Mouse (Mus musculus): ENCODE results near the gene Fam120b.
A peak's percentile ranks its signal among the peaks of the same experiment; 100 is the strongest.
"Not testable (repeated sequence)": the region's sequence is repeated elsewhere in the genome, so short reads cannot be mapped to it uniquely, and the experiment has no call there.

Gene Fam120b

DNA sequence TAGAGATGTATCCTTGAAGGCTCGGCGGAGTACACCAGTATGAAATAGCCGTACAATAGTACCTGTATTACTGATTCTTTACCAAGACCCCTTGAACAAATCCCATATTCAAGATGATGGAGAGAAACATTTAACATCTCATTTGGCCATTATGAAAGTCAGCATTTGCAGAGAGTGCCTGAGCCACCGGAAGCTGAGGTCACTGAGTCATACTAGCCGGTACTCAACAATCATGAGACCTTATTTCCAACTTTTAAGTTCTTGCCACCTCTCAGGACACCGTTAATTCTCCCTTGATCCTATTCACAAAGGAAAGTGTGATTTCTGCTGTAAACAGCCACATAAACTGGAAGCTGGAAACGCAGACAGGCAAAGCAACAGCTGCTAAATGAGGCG, 44.1 kb downstream of the Fam120b start:
- DNase-seq = no peak

- no peak for DNase-seq
These were observed 44.6 kb downstream of the Fam120b start for GRCm38 (mm10) chr17:15440463-15441121.

DNA sequence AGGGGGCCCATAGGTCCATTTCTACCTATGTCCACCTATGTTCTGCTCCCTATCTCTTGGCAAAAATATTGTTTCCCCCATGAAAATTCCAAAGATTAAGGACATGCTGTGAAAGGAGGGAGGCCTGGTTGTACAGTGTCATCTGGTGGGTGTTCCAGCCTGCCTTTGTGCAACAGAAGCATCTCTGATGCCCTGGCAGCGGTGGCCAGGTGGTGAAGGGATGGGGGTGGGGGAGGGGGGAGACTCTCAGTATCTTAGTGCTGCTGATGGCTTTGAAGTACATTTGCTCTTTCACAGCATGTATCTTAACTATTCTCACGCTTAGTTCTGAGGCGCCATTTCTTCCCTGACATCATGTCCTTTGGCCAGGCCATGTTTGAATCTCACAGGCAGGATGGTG, 49.4 kb downstream of the Fam120b start:
- DNase-seq = no peak

- peak; percentile 14 to 29 for DNase-seq
These were observed 51.8 kb downstream of the Fam120b start for GRCm38 (mm10) chr17:15447831-15448230.

DNA sequence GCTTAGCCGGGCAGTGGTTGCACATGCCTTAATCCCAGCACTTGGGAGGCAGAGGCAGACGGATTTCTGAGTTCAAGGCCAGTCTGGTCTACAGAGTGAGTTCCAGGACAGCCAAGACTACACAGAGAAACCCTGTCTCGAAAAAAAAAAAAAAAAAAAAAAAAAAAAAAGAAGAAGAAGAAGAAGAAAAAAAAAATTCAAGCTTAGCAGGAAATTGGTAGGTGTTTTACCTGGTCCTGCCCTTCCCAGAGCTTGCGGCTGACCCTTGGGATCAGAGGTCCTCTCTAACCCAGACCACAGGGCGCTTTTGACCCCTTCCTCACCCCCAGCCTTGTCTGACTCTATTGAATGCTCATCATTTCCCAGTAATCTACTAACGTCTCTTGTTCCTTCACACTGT, 53.1 kb downstream of the Fam120b start:
- DNase-seq = not testable (repeated sequence)

- DNase-seq = no peak
These were observed 53.6 kb downstream of the Fam120b start for GRCm38 (mm10) chr17:15449606-15450005.

DNA sequence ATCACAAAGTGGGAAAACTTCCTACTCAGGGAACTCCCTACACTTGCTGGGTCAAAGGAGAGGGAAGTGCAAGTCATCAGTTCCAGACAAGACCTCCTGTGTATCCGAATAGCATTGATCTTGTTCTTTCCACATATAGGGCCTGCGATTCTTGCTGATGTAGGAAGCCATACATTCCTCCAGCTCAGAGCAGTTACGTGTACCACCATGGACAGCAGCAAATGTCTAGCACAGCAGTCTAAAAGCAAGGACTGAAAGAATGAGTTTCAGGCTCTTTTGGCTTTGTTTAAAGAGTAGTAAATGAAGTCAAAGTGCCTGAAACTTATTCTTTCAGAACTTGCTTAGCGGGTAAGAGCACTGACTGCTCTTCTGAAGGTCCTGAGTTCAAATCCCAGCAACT, 59.2 kb downstream of the Fam120b start:
- DNase-seq = no peak

DNA sequence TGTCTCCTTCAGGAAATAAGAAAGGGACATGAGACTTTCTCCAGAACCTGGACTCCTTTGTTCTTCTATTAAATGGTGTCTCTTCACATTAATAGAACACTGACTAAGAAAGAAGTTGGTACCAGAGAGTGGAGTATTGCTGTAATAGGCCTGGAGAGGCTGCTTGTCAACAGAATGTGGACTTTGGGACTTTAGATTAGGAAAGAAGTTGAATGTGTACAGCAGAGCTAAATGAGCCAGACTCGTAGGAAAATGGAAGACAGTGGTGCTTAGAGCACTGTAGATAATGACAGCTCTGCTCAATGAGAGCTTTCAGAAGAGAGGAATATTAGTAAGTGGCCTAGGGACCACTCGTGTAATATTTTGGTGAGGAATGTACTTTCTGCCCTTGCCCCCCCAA, 60.6 kb downstream of the Fam120b start:
- no peak for DNase-seq

DNA sequence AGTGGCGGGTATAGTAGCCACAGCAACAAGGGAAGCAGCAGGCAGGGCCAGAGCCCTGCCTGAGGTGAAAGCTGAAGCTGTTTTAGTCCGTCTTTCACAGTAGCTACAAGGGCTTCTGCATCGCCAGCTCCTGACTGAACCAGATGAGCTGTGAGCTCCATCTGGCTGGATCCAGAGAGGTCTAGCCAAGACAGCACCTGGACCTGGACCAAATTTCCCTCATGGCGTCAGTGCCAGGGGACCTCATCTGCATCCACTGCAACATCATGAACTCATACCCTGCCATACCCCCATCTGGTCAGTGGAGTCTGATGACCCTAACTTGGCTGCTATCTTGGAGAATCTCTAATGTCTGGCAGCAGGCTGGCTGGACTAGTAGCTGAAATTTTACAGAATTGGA, 63.8 kb downstream of the Fam120b start:
- DNase-seq = no peak

- no peak for DNase-seq
These were observed 66.0 kb downstream of the Fam120b start for GRCm38 (mm10) chr17:15461921-15462495.

GRCm38 (mm10) chr17:15467669-15468068, 71.7 kb downstream of the Fam120b start:
- DNase-seq = peak; percentile 26 to 40

- DNase-seq = no peak
These were observed 76.7 kb downstream of the Fam120b start for GRCm38 (mm10) chr17:15472671-15473070.

Data from thymus, adult 18-20 months (tissue).